Mouse (Mus musculus): ENCODE results near the gene Ago4. TPM values are rescaled to one million over a fixed set of nuclear protein-coding genes. Genes with fewer than 3 reads are reported as not detected.

Gene Ago4
- polyA plus RNA-seq, 1 experiment, result 5.1 TPM

DNA sequence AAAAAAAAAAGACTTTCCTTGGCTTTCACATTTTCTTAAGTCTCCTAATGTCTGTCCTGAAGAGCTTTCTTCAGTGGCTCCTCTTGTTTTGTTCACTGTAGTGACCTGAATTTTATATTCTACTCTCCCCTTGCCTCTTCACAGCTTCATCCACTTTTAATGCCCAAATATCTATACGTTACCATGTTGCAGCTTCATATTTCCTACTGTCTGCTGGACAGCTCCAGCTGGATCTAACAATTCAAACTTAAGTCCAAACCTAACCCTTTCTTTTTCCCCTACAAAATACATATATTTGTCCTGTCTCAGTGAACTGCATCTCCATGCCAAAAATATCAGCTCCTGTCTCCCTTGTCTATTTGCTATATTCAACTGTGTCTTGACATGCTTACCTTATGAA, 63.9 kb downstream of the Ago4 start:
- Histone ChIP-seq H3K4me3 (ENCODE audit: control insufficient read depth, low read depth, low read length) (no peak overlapping the region), H3K27me3 (ENCODE audit: control insufficient read depth, insufficient read depth, low read length) (no peaks in the 10 kb centered on the region), H3K4me1 (ENCODE audit: control insufficient read depth, insufficient read depth, low read length) (peaks cover 13% of the 10 kb centered on the region), H3K27ac (ENCODE audit: control insufficient read depth, insufficient read depth, low read depth, low read length) (no peak overlapping the region), H3K36me3 (ENCODE audit: control insufficient read depth, insufficient read depth, low read length) (no peaks in the 10 kb centered on the region)
- no peak for TF ChIP-seq CTCF (IDR thresholded peaks at IDR 0.05; ENCODE audit: control insufficient read depth, insufficient read depth, insufficient replicate concordance, low read depth, low read length)
- TF ChIP-seq POLR2A (IDR thresholded peaks at IDR 0.05; ENCODE audit: control insufficient read depth, low read depth, low read length), result no peak

DNA sequence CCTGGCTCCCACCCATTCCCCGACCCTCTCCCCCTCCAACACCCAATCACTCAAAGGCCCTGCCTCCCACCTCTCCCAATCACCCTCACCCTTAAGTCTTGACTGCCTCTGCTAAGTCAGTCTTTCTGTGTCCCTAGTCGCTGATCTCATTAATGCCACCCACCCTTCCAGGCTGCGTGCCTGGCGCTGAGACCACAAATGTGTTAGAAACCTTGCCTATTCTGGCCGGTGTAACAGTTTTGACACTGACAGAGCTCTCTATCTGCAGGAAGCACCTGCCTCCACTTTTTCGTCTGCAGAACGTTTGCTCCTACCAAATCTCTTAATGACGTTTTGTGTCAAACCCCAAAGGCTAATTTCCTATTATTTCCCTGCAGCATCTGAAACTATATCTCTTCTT, 64.3 kb downstream of the Ago4 start:
- Histone ChIP-seq H3K4me3 (ENCODE audit: control insufficient read depth, low read depth, low read length) (peak overlapping the region; percentile 81), H3K27ac (ENCODE audit: control insufficient read depth, insufficient read depth, low read depth, low read length) (no peak overlapping the region), H3K4me1 (ENCODE audit: control insufficient read depth, insufficient read depth, low read length) (peaks cover 13% of the 10 kb centered on the region), H3K27me3 (ENCODE audit: control insufficient read depth, insufficient read depth, low read length) (no peaks in the 10 kb centered on the region), H3K36me3 (ENCODE audit: control insufficient read depth, insufficient read depth, low read length) (no peaks in the 10 kb centered on the region)
- TF ChIP-seq POLR2A (IDR thresholded peaks at IDR 0.05; ENCODE audit: control insufficient read depth, low read depth, low read length), result no peak
- 0 out of 2 replicates have a peak, but pooled peaks have one; percentile 11 for TF ChIP-seq CTCF (IDR thresholded peaks at IDR 0.05; ENCODE audit: control insufficient read depth, insufficient read depth, insufficient replicate concordance, low read depth, low read length)

DNA sequence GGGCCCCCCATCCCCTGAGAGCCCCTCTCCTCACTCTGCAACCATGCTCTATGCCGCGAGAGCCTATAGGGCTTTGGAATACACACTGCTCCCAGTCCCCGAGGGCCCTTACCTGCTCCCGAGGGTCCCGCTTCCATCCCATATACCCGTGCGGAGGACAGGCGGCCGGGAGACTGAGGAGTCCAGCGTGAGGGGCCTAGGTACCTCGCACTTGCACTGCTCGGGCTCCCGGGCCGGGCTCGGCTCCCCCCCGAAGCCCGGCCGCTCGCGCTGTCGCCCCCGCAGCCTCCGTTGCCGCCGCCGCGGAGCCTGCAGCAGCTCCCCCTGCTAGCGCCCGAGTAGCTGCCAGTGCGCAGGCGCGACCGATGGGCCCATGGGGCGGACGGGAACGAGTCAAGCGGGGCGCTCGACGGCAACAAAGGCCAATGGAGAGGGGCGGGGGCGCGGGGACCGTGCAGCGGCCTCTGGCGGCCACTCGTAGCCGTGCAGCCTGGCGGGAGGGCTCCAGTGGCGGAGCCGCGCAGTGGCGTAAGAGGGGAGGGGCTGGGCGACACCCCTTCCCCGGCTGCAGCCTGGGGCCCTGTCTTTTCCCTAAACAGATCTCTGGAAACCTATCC, 64.9 kb downstream of the Ago4 start, which contains the start of gene Ago1:
Ago1 (minus strand) TSS at position 299 of the 617 bp plus-strand sequence.
- no peak within 1 kb of the TSS for H3K27ac ChIP-seq (ENCODE audit: control insufficient read depth, insufficient read depth, low read depth, low read length)
- H3K4me1 ChIP-seq (ENCODE audit: control insufficient read depth, insufficient read depth, low read length), result peaks cover 13% of the 10 kb centered on the region
- no peaks in the 10 kb centered on the region for H3K27me3 ChIP-seq (ENCODE audit: control insufficient read depth, insufficient read depth, low read length)
- peak; percentile 88 for TF ChIP-seq CTCF (IDR thresholded peaks at IDR 0.05; ENCODE audit: control insufficient read depth, insufficient read depth, insufficient replicate concordance, low read depth, low read length)
- TF ChIP-seq POLR2A (IDR thresholded peaks at IDR 0.05; ENCODE audit: control insufficient read depth, low read depth, low read length), result peak; percentile 50; the same call in 1 of the 2 replicates
- no peaks in the 10 kb centered on the region for H3K36me3 ChIP-seq (ENCODE audit: control insufficient read depth, insufficient read depth, low read length)
- H3K4me3 ChIP-seq (ENCODE audit: control insufficient read depth, low read depth, low read length), result peak within 1 kb of the TSS; percentile 81

DNA sequence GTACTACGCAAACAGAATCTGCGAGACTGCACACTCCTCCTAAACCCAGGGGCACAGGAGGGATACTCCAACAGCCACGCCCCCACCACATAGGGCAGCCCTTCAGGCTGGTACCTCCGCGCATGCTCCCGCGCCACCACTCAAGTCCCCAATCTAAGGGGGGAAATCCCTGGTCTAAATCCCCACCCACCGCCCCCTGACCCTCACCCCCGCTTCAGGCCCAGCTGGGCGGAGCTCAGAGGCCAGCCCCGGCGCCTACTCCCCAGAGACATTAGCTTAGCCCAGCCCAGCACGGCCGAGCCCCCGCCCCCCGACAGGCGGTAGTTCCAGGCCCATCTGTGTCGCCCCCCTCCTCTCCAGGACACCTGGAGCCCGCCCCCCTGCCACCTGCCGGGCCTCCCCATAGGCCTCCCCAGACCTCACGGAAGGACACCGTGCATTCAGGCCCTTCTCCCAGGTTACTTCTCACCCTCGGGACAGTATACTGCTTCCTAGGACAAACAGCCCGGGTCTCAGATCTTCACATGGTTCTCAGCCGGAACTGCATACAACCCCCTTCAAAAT, 65.5 kb downstream of the Ago4 start:
- peaks cover 13% of the 10 kb centered on the region for H3K4me1 ChIP-seq (ENCODE audit: control insufficient read depth, insufficient read depth, low read length)
- no peaks in the 10 kb centered on the region for H3K36me3 ChIP-seq (ENCODE audit: control insufficient read depth, insufficient read depth, low read length)
- H3K4me3 ChIP-seq (ENCODE audit: control insufficient read depth, low read depth, low read length), result peak overlapping the region; percentile 81
- no peak for TF ChIP-seq CTCF (IDR thresholded peaks at IDR 0.05; ENCODE audit: control insufficient read depth, insufficient read depth, insufficient replicate concordance, low read depth, low read length)
- no peak for TF ChIP-seq POLR2A (IDR thresholded peaks at IDR 0.05; ENCODE audit: control insufficient read depth, low read depth, low read length)
- H3K27ac ChIP-seq (ENCODE audit: control insufficient read depth, insufficient read depth, low read depth, low read length), result no peak overlapping the region
- H3K27me3 ChIP-seq (ENCODE audit: control insufficient read depth, insufficient read depth, low read length), result no peaks in the 10 kb centered on the region

DNA sequence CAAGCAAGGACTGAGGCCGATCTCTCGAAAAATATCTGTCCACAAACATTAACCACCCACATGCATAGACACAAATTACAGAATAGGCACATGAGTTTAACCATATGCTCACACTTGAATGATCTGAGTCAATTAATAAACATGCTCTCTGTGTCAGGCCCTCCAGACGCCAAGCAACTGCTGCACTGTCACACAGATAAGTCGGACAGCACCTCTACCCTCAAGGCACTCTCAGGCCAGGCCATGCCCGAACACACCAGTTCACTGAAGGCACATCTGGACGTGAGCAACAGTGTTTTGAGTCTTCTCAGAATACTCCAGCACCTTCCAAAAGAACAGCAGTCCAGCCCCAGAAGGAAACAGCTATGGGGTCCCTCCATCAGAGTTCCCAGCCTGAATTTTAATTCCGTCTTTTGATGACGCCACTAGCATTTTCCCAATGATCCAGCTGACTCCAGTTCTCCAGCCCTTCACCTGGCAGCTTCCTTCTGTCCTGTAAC, 67.0 kb downstream of the Ago4 start:
- Histone ChIP-seq H3K36me3 (ENCODE audit: control insufficient read depth, insufficient read depth, low read length) (no peaks in the 10 kb centered on the region), H3K4me3 (ENCODE audit: control insufficient read depth, low read depth, low read length) (no peak overlapping the region), H3K27me3 (ENCODE audit: control insufficient read depth, insufficient read depth, low read length) (no peaks in the 10 kb centered on the region), H3K27ac (ENCODE audit: control insufficient read depth, insufficient read depth, low read depth, low read length) (no peak overlapping the region), H3K4me1 (ENCODE audit: control insufficient read depth, insufficient read depth, low read length) (peaks cover 13% of the 10 kb centered on the region)
- TF ChIP-seq POLR2A (IDR thresholded peaks at IDR 0.05; ENCODE audit: control insufficient read depth, low read depth, low read length), result no peak
- TF ChIP-seq CTCF (IDR thresholded peaks at IDR 0.05; ENCODE audit: control insufficient read depth, insufficient read depth, insufficient replicate concordance, low read depth, low read length), result no peak

DNA sequence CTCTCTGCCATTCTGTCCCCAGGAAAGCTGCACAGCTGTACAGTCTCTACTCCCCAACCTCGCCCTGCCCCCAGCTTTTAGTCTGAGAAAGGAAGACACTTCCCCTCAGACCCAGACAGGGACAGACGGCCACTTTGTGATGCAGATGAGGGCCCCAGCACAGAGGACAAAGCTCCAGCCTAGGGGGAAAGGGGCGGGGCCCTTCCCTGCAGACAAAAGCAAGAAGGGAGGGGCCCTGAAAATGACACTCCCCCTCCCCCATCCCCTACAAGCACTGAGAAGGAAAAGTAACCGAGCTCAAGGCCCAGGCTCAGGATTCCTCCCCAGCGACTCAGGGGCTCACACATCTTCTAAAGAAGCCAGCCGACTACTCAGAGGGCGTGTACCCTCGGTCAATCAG, 67.4 kb downstream of the Ago4 start:
- TF ChIP-seq CTCF (IDR thresholded peaks at IDR 0.05; ENCODE audit: control insufficient read depth, insufficient read depth, insufficient replicate concordance, low read depth, low read length), result no peak
- no peak for TF ChIP-seq POLR2A (IDR thresholded peaks at IDR 0.05; ENCODE audit: control insufficient read depth, low read depth, low read length)
- H3K4me1 ChIP-seq (ENCODE audit: control insufficient read depth, insufficient read depth, low read length), result peaks cover 13% of the 10 kb centered on the region
- H3K36me3 ChIP-seq (ENCODE audit: control insufficient read depth, insufficient read depth, low read length), result no peaks in the 10 kb centered on the region
- no peak overlapping the region for H3K27ac ChIP-seq (ENCODE audit: control insufficient read depth, insufficient read depth, low read depth, low read length)
- no peak overlapping the region for H3K4me3 ChIP-seq (ENCODE audit: control insufficient read depth, low read depth, low read length)
- H3K27me3 ChIP-seq (ENCODE audit: control insufficient read depth, insufficient read depth, low read length), result no peaks in the 10 kb centered on the region

DNA sequence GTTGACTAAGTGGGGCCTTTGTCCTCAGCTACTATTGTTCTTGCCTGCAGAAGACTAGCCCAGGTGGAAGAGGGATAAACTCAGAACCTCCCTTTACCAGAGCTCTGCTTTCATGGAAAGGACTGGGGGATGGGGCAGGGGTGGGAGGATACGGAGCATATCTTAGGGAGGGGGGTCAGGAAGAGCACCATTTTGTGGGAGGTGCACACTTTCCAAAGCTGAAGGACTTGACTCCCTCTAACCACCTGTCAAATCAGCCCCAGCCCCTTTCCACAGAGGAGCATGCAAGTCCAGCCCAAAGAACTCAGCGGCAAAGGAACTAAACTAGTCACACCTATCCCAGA, 68.4 kb downstream of the Ago4 start:
- H3K4me1 ChIP-seq (ENCODE audit: control insufficient read depth, insufficient read depth, low read length), result peaks cover 13% of the 10 kb centered on the region
- H3K27me3 ChIP-seq (ENCODE audit: control insufficient read depth, insufficient read depth, low read length), result no peaks in the 10 kb centered on the region
- no peak overlapping the region; the same call in 1 of the 2 replicates for H3K4me3 ChIP-seq (ENCODE audit: control insufficient read depth, low read depth, low read length)
- no peaks in the 10 kb centered on the region for H3K36me3 ChIP-seq (ENCODE audit: control insufficient read depth, insufficient read depth, low read length)
- TF ChIP-seq CTCF (IDR thresholded peaks at IDR 0.05; ENCODE audit: control insufficient read depth, insufficient read depth, insufficient replicate concordance, low read depth, low read length) (no peak), POLR2A (IDR thresholded peaks at IDR 0.05; ENCODE audit: control insufficient read depth, low read depth, low read length) (no peak)
- H3K27ac ChIP-seq (ENCODE audit: control insufficient read depth, insufficient read depth, low read depth, low read length), result no peak overlapping the region

All from testis, adult 2 months (tissue).